Mouse (Mus musculus): ENCODE measurements around the gene Lyrm2. TPM values are rescaled to one million over a fixed set of nuclear protein-coding genes. Genes with fewer than 3 reads are reported as not detected.
A peak's percentile ranks its signal among the peaks of the same experiment; 100 is the strongest.

The Lyrm2 gene
- 8.3 and 10.3 TPM in 2 replicates for polyA plus RNA-seq (2012; rRNA removed)

GRCm38 (mm10) chr4:32799966-32800576 is at the start of gene Lyrm2:
Gene Lyrm2 (plus strand): TSS chr4:32800253.
- TF ChIP-seq POLR2A (IDR thresholded peaks at IDR 0.05; ENCODE audit: borderline replicate concordance, extremely low read depth, low read depth, low read length) (peak; percentile 89; the same call in 1 of the 2 replicates), CTCF (IDR thresholded peaks at IDR 0.05; ENCODE audit: insufficient read depth, low read length) (no peak)
- H3K4me3 ChIP-seq (replicated peaks; ENCODE audit: extremely low read depth, low read depth, low read length) = peak within 1 kb of the TSS; percentile 94
- peaks cover 4% of the 10 kb centered on the region for H3K4me1 ChIP-seq (ENCODE audit: control insufficient read depth, insufficient read depth, low read length)
- DNase-seq = peak; percentile 83
- WGBS = under 1% methylated on average over 53 of the region's 53 CpGs

DNA sequence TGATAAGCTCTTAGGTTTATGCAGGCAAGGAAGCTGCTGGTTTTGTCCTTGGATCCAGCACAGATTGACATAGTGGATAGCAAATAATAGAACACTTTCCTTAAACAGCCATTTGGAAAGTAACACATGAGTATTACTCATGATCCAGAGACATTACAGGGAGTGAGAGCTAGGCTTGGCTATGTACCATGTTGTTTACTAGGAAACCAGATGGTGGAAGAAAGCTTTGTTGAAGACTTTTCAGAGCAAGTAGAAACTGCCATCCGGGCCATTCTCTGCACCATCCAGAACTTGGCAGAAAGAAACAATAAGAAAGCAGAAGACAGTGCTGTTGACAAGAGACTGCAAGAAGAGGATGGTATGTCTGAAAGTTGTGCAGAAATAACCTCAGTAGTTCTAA is 49.3 kb upstream of the Lyrm2 start:
- DNase-seq = no peak
- TF ChIP-seq CTCF (IDR thresholded peaks at IDR 0.05; ENCODE audit: insufficient read depth, low read length) (no peak), POLR2A (IDR thresholded peaks at IDR 0.05; ENCODE audit: borderline replicate concordance, extremely low read depth, low read depth, low read length) (no peak)
- 91% methylated on average over 1 of the region's 1 CpGs for WGBS
- H3K4me3 ChIP-seq (replicated peaks; ENCODE audit: extremely low read depth, low read depth, low read length) = no peak overlapping the region
- no peaks in the 10 kb centered on the region for H3K4me1 ChIP-seq (ENCODE audit: control insufficient read depth, insufficient read depth, low read length)

- DNase-seq = no peak
- no peak for TF ChIP-seq POLR2A (IDR thresholded peaks at IDR 0.05; ENCODE audit: borderline replicate concordance, extremely low read depth, low read depth, low read length)
- TF ChIP-seq CTCF (IDR thresholded peaks at IDR 0.05; ENCODE audit: insufficient read depth, low read length) = no peak
- no peaks in the 10 kb centered on the region for H3K4me1 ChIP-seq (ENCODE audit: control insufficient read depth, insufficient read depth, low read length)
- 83% methylated on average over 2 of the region's 2 CpGs for WGBS
- H3K4me3 ChIP-seq (replicated peaks; ENCODE audit: extremely low read depth, low read depth, low read length) = no peak overlapping the region
Observed at GRCm38 (mm10) chr4:32757430-32757829, 42.6 kb upstream of the Lyrm2 start.

- H3K4me1 ChIP-seq (ENCODE audit: control insufficient read depth, insufficient read depth, low read length) = no peaks in the 10 kb centered on the region
- no peak overlapping the region for H3K4me3 ChIP-seq (replicated peaks; ENCODE audit: extremely low read depth, low read depth, low read length)
- DNase-seq = no peak
- 78% methylated on average over 7 of the region's 7 CpGs for WGBS
- TF ChIP-seq POLR2A (IDR thresholded peaks at IDR 0.05; ENCODE audit: borderline replicate concordance, extremely low read depth, low read depth, low read length) (no peak), CTCF (IDR thresholded peaks at IDR 0.05; ENCODE audit: insufficient read depth, low read length) (no peak)
Observed at GRCm38 (mm10) chr4:32767471-32767870, 32.6 kb upstream of the Lyrm2 start.

- H3K4me3 ChIP-seq (replicated peaks; ENCODE audit: extremely low read depth, low read depth, low read length) = no peak overlapping the region
- no peaks in the 10 kb centered on the region for H3K4me1 ChIP-seq (ENCODE audit: control insufficient read depth, insufficient read depth, low read length)
- DNase-seq = no peak
- TF ChIP-seq CTCF (IDR thresholded peaks at IDR 0.05; ENCODE audit: insufficient read depth, low read length) (no peak), POLR2A (IDR thresholded peaks at IDR 0.05; ENCODE audit: borderline replicate concordance, extremely low read depth, low read depth, low read length) (no peak)
- WGBS = 87% methylated on average over 10 of the region's 10 CpGs
Observed at GRCm38 (mm10) chr4:32768046-32768445, 32.0 kb upstream of the Lyrm2 start.

GRCm38 (mm10) chr4:32770284-32770810 is 29.7 kb upstream of the Lyrm2 start:
- no peak for DNase-seq
- 93% methylated on average over 7 of the region's 7 CpGs for WGBS
- TF ChIP-seq POLR2A (IDR thresholded peaks at IDR 0.05; ENCODE audit: borderline replicate concordance, extremely low read depth, low read depth, low read length) (no peak), CTCF (IDR thresholded peaks at IDR 0.05; ENCODE audit: insufficient read depth, low read length) (no peak)
- no peak overlapping the region for H3K4me3 ChIP-seq (replicated peaks; ENCODE audit: extremely low read depth, low read depth, low read length)
- H3K4me1 ChIP-seq (ENCODE audit: control insufficient read depth, insufficient read depth, low read length) = no peaks in the 10 kb centered on the region

DNA sequence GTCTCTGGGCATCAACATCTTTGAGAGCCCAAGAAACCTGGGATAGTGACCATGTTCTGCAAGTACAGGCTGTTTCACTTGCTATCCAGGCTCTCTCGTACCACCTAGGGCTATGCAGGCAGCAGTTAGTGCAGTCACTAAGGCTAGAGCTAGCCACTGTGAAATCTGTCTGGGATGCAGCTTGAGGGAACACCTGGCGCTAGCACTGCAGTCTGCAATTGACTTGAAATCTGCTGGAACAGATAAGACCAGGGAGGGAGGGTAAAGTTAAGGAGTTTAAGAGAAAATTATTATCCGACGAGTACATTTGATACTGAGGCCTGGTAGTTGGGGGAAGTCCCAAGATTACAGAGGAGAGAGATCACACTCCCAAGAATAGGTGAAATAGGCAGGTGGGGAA is 20.1 kb upstream of the Lyrm2 start:
- no peak for DNase-seq
- WGBS = 98% methylated on average over 4 of the region's 4 CpGs
- Histone ChIP-seq H3K4me3 (replicated peaks; ENCODE audit: extremely low read depth, low read depth, low read length) (no peak overlapping the region), H3K4me1 (ENCODE audit: control insufficient read depth, insufficient read depth, low read length) (no peaks in the 10 kb centered on the region)
- TF ChIP-seq POLR2A (IDR thresholded peaks at IDR 0.05; ENCODE audit: borderline replicate concordance, extremely low read depth, low read depth, low read length) = no peak
- no peak for TF ChIP-seq CTCF (IDR thresholded peaks at IDR 0.05; ENCODE audit: insufficient read depth, low read length)

GRCm38 (mm10) chr4:32787110-32787509 is 12.9 kb upstream of the Lyrm2 start:
- WGBS = 90% methylated on average over 1 of the region's 1 CpGs
- no peak for DNase-seq
- no peak overlapping the region for H3K4me3 ChIP-seq (replicated peaks; ENCODE audit: extremely low read depth, low read depth, low read length)
- no peak for TF ChIP-seq CTCF (IDR thresholded peaks at IDR 0.05; ENCODE audit: insufficient read depth, low read length)
- H3K4me1 ChIP-seq (ENCODE audit: control insufficient read depth, insufficient read depth, low read length) = no peaks in the 10 kb centered on the region

DNA sequence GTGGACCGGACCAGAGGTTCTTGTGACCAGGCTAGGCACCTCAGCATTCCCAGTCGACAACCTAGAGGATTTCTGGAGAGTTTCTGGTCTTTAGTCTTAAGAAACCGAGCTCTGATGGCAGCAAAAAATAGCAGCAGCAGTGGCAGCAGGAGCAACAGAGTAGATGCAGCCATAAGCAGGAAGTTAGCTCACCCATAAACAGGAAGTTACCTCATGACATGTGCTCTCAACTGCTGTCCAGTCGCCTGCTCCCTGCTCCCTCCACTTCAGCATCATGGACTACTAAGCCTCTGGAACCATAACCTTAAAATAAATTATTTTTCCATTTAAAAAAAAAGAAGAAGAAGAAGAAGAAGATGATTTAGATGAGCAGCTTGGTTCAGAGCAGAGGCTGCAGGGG is 11.0 kb upstream of the Lyrm2 start:
- TF ChIP-seq POLR2A (IDR thresholded peaks at IDR 0.05; ENCODE audit: borderline replicate concordance, extremely low read depth, low read depth, low read length) = no peak
- no peak for TF ChIP-seq CTCF (IDR thresholded peaks at IDR 0.05; ENCODE audit: insufficient read depth, low read length)
- Histone ChIP-seq H3K4me1 (ENCODE audit: control insufficient read depth, insufficient read depth, low read length) (no peaks in the 10 kb centered on the region), H3K4me3 (replicated peaks; ENCODE audit: extremely low read depth, low read depth, low read length) (no peak overlapping the region)
- WGBS = 70% methylated on average over 4 of the region's 4 CpGs
- no peak for DNase-seq

- WGBS = 98% methylated on average over 4 of the region's 4 CpGs
- TF ChIP-seq CTCF (IDR thresholded peaks at IDR 0.05; ENCODE audit: insufficient read depth, low read length) (no peak), POLR2A (IDR thresholded peaks at IDR 0.05; ENCODE audit: borderline replicate concordance, extremely low read depth, low read depth, low read length) (no peak)
- no peak for DNase-seq
Observed at GRCm38 (mm10) chr4:32798976-32799375, 1.1 kb upstream of the Lyrm2 start.

More at GRCm38 (mm10) chr4:32798976-32799375, 1.1 kb upstream of the Lyrm2 start:
- Histone ChIP-seq H3K4me3 (replicated peaks; ENCODE audit: extremely low read depth, low read depth, low read length) (no peak overlapping the region), H3K4me1 (ENCODE audit: control insufficient read depth, insufficient read depth, low read length) (peaks cover 4% of the 10 kb centered on the region)

Data from lung, adult 2 months (tissue).